Mouse (Mus musculus) thymus, postnatal 10 days (tissue): ENCODE results near the gene BC030867.
"Not testable (repeated sequence)": the region's sequence is repeated elsewhere in the genome, so short reads cannot be mapped to it uniquely, and the experiment has no call there.

Experiments
- DNase-seq, 2 experiments: peaks; one replicate each; pipeline ENCODE4 v3.0.0; 2021; ENCODE audit warnings: low spot score in 2 of 2

Gene BC030867

GRCm38 (mm10) chr11:102249351-102250090 is 839 bp downstream of the BC030867 start:
- DNase-seq = no peak

GRCm38 (mm10) chr11:102257514-102257913 is 8.8 kb downstream of the BC030867 start:
- DNase-seq = peak in 1 of 2 experiments; percentile 19

GRCm38 (mm10) chr11:102258095-102258494 is 9.4 kb downstream of the BC030867 start:
- DNase-seq = no peak

GRCm38 (mm10) chr11:102258521-102258920 is 9.8 kb downstream of the BC030867 start:
- no peak for DNase-seq

GRCm38 (mm10) chr11:102263211-102263610 is 14.5 kb downstream of the BC030867 start:
- no peak for DNase-seq

GRCm38 (mm10) chr11:102265816-102266215 is 17.1 kb downstream of the BC030867 start:
- no peak for DNase-seq

- no peak for DNase-seq
Observed at GRCm38 (mm10) chr11:102266631-102267355, 18.1 kb downstream of the BC030867 start.

- peak; percentile 33 to 61 for DNase-seq
Observed at GRCm38 (mm10) chr11:102267480-102267879, 18.8 kb downstream of the BC030867 start.

- no peak for DNase-seq
Observed at GRCm38 (mm10) chr11:102268520-102269244, 20.0 kb downstream of the BC030867 start, which contains the start of gene Asb16. TSS of gene Asb16 (plus strand) at chr11:102268743.

- DNase-seq = no peak
Observed at GRCm38 (mm10) chr11:102276411-102276915, 27.8 kb downstream of the BC030867 start.

- no peak for DNase-seq
Observed at GRCm38 (mm10) chr11:102277754-102278153, 29.1 kb downstream of the BC030867 start.

- DNase-seq = no peak
Observed at GRCm38 (mm10) chr11:102279595-102279994, 30.9 kb downstream of the BC030867 start.

- DNase-seq = not testable (repeated sequence)
Observed at GRCm38 (mm10) chr11:102280267-102280666, 31.6 kb downstream of the BC030867 start.

- DNase-seq = no peak
Observed at GRCm38 (mm10) chr11:102283922-102284321, 35.2 kb downstream of the BC030867 start.

- DNase-seq = peak; percentile 93 to 94
Observed at GRCm38 (mm10) chr11:102284501-102285094, 35.9 kb downstream of the BC030867 start, which contains the start of gene Tmub2. TSS of gene Tmub2 (plus strand) at chr11:102284931.

GRCm38 (mm10) chr11:102285095-102285834 is 36.6 kb downstream of the BC030867 start:
- peak in 1 of 2 experiments; percentile 68 for DNase-seq

GRCm38 (mm10) chr11:102287485-102287884 is 38.8 kb downstream of the BC030867 start:
- no peak for DNase-seq

GRCm38 (mm10) chr11:102288027-102288804 is 39.5 kb downstream of the BC030867 start:
- DNase-seq = no peak

- DNase-seq = no peak
Observed at GRCm38 (mm10) chr11:102288913-102289312, 40.2 kb downstream of the BC030867 start.

- DNase-seq = no peak
Observed at GRCm38 (mm10) chr11:102289511-102290100, 40.9 kb downstream of the BC030867 start.
